Mouse (Mus musculus) kidney, adult 18-20 months (tissue): ENCODE data around the gene Ripor1.
"Not testable (repeated sequence)": the region's sequence is repeated elsewhere in the genome, so short reads cannot be mapped to it uniquely, and the experiment has no call there.

Experiments
- DNase-seq: peaks from one replicate; pipeline ENCODE4 v3.0.0; 2021

Ripor1 gene

DNA sequence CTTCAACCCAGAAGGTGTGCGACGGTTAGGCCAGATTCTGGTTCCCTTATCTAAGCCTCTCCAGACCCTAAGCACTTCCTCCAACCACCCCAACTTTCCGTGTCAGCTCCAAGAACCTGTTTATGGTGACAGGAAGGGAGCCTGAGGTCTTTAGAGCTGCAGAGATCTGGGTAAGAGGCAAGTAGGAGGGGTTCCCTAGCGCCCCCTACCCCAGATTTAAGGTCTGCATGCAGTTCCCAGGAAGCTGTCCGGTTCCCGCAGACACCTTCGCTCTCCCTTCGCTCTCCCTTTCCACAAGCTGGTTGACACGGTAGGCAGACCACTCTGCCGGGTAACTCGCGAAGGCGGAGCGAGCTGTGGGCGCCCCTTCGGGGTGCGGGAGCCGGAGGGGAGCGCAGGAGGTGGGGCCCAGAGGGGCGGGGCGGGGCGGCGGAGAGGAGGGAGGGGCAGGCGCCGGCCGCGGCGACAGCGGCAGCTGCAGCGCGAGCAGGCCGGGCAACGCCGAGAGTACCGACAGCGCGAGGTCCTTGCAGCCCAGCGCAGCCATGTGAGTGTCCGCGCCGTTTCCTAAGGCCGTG is at the start of gene Ripor1:
Ripor1 (plus strand) TSS at position 452 of the 578 bp plus-strand sequence.
- DNase-seq = peak; percentile 84

DNA sequence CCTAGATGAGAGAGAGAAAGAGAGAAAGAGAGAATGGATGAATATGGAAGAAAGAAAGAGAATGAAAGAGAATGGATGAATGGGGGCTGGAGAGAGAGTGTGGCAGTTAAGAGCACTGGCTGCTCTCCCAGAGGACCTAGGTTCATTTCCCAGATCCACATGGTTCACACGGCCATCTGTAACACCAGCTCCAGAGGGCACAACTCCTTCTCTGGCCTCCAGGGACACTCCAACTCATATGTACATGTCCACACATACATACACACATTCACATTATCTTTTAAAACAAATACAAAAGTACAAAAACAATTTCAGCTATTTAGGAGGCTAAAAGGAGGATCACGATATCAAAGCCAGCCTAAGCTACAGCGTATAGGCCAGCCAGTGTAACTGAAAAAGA is 42.2 kb upstream of the Ripor1 start:
- DNase-seq = no peak

DNA sequence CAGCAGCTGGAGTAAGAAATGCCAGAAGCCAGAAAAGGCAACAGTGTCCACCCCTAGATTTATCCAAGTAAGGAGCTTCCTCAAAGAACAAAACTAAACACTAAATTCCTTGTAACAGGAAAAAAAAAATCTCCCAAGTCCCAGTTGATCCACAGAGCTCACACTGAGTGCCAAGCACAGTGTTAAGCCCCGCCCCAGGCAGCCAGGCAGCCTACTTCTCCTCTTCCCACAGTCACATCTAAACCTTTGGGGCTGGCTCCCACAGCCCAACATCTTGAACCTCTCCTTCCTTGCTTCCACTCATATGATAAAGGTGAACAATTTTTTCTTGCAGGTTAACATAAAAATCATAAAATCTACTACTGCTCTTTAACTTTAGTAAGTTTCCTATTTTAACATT is 41.2 kb upstream of the Ripor1 start:
- no peak for DNase-seq

DNA sequence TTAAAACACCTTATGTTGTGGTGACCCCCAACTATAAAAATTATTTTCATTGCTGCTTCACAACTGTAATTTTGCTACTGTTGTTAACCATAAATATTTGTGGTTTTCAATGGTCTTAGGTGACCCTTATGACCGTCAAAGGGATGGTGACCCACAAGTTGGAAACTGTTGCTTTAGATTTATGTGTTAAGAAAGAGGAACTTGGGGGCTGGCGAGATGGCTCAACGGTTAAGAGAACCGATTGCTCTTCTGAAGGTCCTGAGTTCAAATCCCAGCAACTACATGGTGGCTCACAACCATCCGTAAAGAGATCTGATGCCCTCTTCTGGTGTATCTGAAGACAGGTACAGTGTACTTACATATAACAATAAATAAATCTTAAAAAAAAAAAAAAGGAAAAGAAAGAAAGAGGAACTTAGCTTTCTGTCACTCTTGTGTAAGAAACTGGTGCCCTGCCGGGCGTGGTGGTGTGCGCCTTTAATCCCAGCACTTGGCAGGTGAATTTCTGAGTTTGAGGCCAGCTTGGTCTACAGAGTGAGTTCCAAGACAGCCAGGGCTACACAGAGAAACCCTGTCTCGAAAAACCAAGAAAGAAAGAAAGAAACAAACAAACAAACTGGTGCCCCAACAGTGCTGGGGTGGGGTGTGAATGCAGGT is 40.4 kb upstream of the Ripor1 start:
- DNase-seq = peak; percentile 6

DNA sequence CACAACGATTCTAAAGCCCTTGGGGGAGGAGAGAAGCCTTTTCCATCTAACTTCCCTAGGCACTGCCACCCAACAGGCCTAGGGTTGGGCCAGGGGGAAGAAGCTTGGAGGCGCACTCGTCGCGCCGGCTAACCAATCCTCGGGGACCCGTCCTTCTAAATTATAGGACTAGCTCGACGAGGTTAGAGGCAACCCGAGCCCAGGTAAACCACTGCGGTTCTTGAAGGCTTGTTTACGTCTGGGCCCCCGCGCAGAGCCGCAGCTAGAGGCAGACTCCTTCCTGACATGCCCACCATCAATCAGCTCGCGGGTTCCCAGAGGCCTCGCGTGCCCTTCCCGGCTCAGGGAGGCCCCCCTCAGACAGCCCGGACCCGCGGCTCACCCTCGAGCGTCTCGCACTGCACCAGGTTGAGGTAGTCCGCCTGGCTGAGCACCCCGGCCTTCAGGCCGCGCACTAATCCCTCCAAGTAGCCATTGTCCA is 39.6 kb upstream of the Ripor1 start:
- no peak for DNase-seq

GRCm38 (mm10) chr8:105565952-105566702 is 38.9 kb upstream of the Ripor1 start, which contains the start of gene Atp6v0d1:
Gene Atp6v0d1, minus strand, starts transcription at chr8:105566047.
- DNase-seq = peak; percentile 99

- peak; percentile 44 for DNase-seq
These were observed 38.1 kb upstream of the Ripor1 start for GRCm38 (mm10) chr8:105566703-105567595.

GRCm38 (mm10) chr8:105571810-105572209 is 33.2 kb upstream of the Ripor1 start:
- no peak for DNase-seq

DNA sequence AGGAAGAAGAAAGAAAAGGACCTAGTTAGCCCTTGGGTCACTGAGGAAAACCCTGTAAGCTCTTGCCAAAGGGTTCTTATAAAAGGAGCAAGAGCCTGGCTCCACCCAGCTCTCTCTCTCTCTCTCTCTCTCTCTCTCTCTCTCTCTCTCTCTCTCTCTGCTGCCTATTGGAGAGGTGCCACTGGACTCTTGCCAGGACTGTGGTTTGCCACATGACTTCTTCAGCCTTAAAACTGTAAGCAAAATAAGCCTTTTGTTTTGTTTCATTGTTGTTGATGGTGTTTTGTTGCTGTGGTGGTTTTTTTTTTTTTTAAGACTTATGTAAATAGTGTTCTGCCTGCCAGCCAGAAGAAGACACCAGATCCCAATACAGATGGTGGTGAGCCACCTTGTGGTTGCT is 31.6 kb upstream of the Ripor1 start:
- peak; percentile 46 for DNase-seq

DNA sequence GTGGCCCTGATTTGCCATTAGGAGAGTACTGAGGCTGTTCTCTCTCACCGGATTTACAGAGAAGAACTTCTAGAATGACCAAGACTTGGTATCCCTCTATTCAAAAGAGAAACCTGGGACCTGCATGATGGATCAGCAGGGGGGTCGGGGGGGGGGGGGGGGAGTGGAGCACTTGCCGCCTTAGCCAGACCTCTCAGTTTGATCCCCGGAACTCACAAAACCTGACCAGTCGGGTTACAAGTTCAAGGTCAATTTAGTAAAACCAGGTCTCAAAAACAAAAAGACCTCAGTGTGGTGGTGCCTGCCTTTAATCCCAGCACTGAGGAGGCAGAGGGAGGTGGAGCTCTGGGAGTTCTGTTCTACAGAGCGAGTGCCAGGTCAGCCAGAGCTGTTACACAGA is 30.3 kb upstream of the Ripor1 start:
- DNase-seq = no peak

DNA sequence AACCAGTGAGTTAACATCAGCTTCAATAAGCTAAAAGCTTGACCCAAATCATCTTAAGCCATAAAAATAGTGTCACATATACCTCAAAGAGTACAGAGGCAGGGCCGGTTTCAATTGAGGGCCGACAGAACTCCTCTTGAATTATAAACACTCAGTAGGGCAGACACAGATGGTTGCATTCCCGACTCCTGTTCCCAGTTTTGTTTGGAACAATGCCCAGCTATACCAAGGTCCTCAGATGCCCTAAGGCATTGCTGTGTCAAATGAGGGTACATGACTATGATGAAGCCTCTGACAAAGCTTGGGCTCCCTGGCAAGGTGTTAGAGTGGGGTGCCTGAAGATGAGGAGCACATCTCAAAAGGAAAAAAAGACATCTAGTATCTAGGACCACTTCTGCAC is 29.5 kb upstream of the Ripor1 start:
- DNase-seq = no peak

- no peak for DNase-seq
These were observed 25.3 kb upstream of the Ripor1 start for GRCm38 (mm10) chr8:105579719-105580118.

DNA sequence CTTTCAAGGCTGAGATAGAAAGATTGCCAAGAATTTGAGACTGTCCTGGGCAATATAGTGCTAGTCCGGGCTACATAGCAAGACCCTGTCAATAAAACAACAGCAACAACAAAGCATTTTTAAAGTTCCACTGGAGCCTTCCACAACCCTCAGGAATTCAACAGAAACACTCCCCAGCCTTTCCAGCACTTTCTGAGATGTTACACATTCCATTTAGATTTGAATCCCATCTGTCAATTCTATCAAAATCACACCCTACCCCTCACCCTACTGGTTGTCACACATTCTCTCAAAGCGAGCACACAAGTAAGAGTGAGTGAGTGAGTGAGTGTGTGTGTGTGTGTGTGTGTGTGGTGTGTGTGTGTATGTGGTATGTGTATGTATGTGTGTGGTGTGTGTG is 12.6 kb upstream of the Ripor1 start:
- no peak for DNase-seq

- peak; percentile 58 for DNase-seq
These were observed 11.2 kb upstream of the Ripor1 start for GRCm38 (mm10) chr8:105593859-105594258.

- DNase-seq = peak; percentile 75
These were observed 10.4 kb upstream of the Ripor1 start for GRCm38 (mm10) chr8:105594451-105595242.

- peak; percentile 93 for DNase-seq
These were observed 8.6 kb upstream of the Ripor1 start for GRCm38 (mm10) chr8:105596362-105597034.

DNA sequence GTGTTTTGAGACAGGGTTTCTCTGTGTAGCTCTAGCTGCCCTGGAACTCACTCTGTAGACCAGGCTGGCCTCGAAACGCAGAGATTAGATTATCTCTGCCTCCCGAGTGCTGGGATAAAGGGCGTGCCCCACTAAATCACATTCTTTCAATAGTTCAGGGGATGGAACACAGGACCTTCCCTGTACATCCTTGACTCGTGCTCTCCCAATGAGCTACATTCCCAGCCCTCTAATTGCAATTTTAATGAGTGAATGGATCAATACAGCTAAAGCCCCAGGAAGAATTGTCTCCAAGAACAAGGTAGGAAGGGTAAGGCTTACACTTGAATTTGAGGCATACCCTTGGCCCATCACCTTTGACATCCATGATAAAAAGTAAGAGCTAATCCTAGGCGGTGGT is 6.3 kb upstream of the Ripor1 start:
- no peak for DNase-seq

DNA sequence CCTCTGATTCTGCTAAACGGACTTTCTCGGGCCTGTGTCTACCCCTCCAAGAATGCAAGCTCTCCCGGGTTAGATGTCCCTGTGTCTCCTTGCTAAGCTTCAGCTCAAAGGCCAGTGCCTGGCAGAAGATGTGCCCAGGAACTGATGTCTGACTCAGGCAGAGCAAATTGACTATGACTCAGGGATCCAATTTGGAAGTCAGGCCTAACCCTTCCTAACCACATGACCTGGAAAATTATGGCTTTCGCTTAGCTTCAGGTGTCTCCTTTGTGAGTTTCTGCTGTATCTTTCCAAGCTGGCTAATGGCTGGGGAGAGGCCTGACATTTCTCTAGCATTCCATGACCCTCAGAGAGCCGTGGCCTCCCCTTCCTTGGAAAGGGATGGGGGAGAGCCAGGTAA is 3.8 kb upstream of the Ripor1 start:
- no peak for DNase-seq

- DNase-seq = not testable (repeated sequence)
These were observed 2.5 kb upstream of the Ripor1 start for GRCm38 (mm10) chr8:105602540-105602939.

GRCm38 (mm10) chr8:105605491-105606188 is 585 bp downstream of the Ripor1 start:
- peak; percentile 65 for DNase-seq
